Mouse (Mus musculus): ENCODE data around the gene Tom1. TPM values are rescaled to one million over a fixed set of nuclear protein-coding genes. Genes with fewer than 3 reads are reported as not detected.

Gene Tom1
- polyA plus RNA-seq, 1 experiment: 84.2 TPM

- Histone ChIP-seq H3K4me3 (no peak overlapping the region), H3K4me2 (ENCODE audit: low read depth) (no peak overlapping the region), H3K79me2 (ENCODE audit: control insufficient read depth, insufficient read depth) (no peaks in the 10 kb centered on the region), H3K36me3 (ENCODE audit: control insufficient read depth, insufficient read depth) (no peaks in the 10 kb centered on the region), H3K27me3 (ENCODE audit: control insufficient read depth, insufficient read depth, insufficient read length) (no peaks in the 10 kb centered on the region), H3ac (ENCODE audit: control insufficient read depth, insufficient read length) (no peak overlapping the region)
- no peak for TF ChIP-seq TCF3 (IDR thresholded peaks at IDR 0.05; ENCODE audit: insufficient read length, low read depth)
- no peak for TF ChIP-seq MAX (IDR thresholded peaks at IDR 0.05; ENCODE audit: low read depth)
- no peak for TF ChIP-seq USF1 (IDR thresholded peaks at IDR 0.05; ENCODE audit: low read depth)
- TF ChIP-seq POLR2AphosphoS2 (IDR thresholded peaks at IDR 0.05; ENCODE audit: insufficient read length, low read depth): no peak
- no peak for TF ChIP-seq MYOG (IDR thresholded peaks at IDR 0.05; ENCODE audit: control insufficient read depth in 1 of 3, insufficient read depth in 1 of 3, insufficient read length in 2 of 3, low read depth in 2 of 3)
- TF ChIP-seq REST (IDR thresholded peaks at IDR 0.05; ENCODE audit: insufficient read depth, insufficient read length): no peak
- TF ChIP-seq MYOD1 (IDR thresholded peaks at IDR 0.05; ENCODE audit: control insufficient read depth in 1 of 3, insufficient read length in 2 of 3, low read depth in 2 of 3): no peak
- no peak for TF ChIP-seq POLR2A (IDR thresholded peaks at IDR 0.05; ENCODE audit: insufficient read length, low read depth)
- no peak for TF ChIP-seq TCF12 (IDR thresholded peaks at IDR 0.05; ENCODE audit: insufficient read depth, poor library complexity, severe bottlenecking)
- no peak for TF ChIP-seq CEBPB (IDR thresholded peaks at IDR 0.05; ENCODE audit: insufficient read depth, poor library complexity, severe bottlenecking)
- no peak for TF ChIP-seq E2F4 (IDR thresholded peaks at IDR 0.05; ENCODE audit: insufficient read depth)
- no peak for TF ChIP-seq SRF (IDR thresholded peaks at IDR 0.05; ENCODE audit: control insufficient read depth, insufficient read length, low read depth)
These were observed 48.8 kb downstream of the Tom1 start for GRCm38 (mm10) chr8:75082181-75082805.

GRCm38 (mm10) chr8:75083846-75084245 is 50.3 kb downstream of the Tom1 start:
- Histone ChIP-seq H3K79me2 (ENCODE audit: control insufficient read depth, insufficient read depth) (no peaks in the 10 kb centered on the region), H3K27me3 (ENCODE audit: control insufficient read depth, insufficient read depth, insufficient read length) (no peaks in the 10 kb centered on the region), H3ac (ENCODE audit: control insufficient read depth, insufficient read length) (no peak overlapping the region), H3K36me3 (ENCODE audit: control insufficient read depth, insufficient read depth) (no peaks in the 10 kb centered on the region), H3K4me2 (ENCODE audit: low read depth) (peak overlapping the region; percentile 78), H3K4me3 (peak overlapping the region; percentile 11)
- TF ChIP-seq CEBPB (IDR thresholded peaks at IDR 0.05; ENCODE audit: insufficient read depth, poor library complexity, severe bottlenecking): peak; percentile 83
- TF ChIP-seq SRF (IDR thresholded peaks at IDR 0.05; ENCODE audit: control insufficient read depth, insufficient read length, low read depth): peak; percentile 35
- TF ChIP-seq MAX (IDR thresholded peaks at IDR 0.05; ENCODE audit: low read depth): no peak
- peak; percentile 31 for TF ChIP-seq POLR2A (IDR thresholded peaks at IDR 0.05; ENCODE audit: insufficient read length, low read depth)
- TF ChIP-seq MYOD1 (IDR thresholded peaks at IDR 0.05; ENCODE audit: control insufficient read depth in 1 of 3, insufficient read length in 2 of 3, low read depth in 2 of 3): no peak
- no peak for TF ChIP-seq TCF12 (IDR thresholded peaks at IDR 0.05; ENCODE audit: insufficient read depth, poor library complexity, severe bottlenecking)
- TF ChIP-seq MYOG (IDR thresholded peaks at IDR 0.05; ENCODE audit: control insufficient read depth in 1 of 3, insufficient read depth in 1 of 3, insufficient read length in 2 of 3, low read depth in 2 of 3): no peak

GRCm38 (mm10) chr8:75084382-75085064 is 51.0 kb downstream of the Tom1 start:
- Histone ChIP-seq H3K27me3 (ENCODE audit: control insufficient read depth, insufficient read depth, insufficient read length) (no peaks in the 10 kb centered on the region), H3ac (ENCODE audit: control insufficient read depth, insufficient read length) (no peak overlapping the region), H3K4me3 (peak overlapping the region; percentile 11), H3K79me2 (ENCODE audit: control insufficient read depth, insufficient read depth) (no peaks in the 10 kb centered on the region), H3K36me3 (ENCODE audit: control insufficient read depth, insufficient read depth) (no peaks in the 10 kb centered on the region), H3K4me2 (ENCODE audit: low read depth) (peak overlapping the region; percentile 71)
- no peak for TF ChIP-seq MAX (IDR thresholded peaks at IDR 0.05; ENCODE audit: low read depth)
- no peak for TF ChIP-seq POLR2A (IDR thresholded peaks at IDR 0.05; ENCODE audit: insufficient read length, low read depth)
- no peak for TF ChIP-seq E2F4 (IDR thresholded peaks at IDR 0.05; ENCODE audit: insufficient read depth)
- TF ChIP-seq REST (IDR thresholded peaks at IDR 0.05; ENCODE audit: insufficient read depth, insufficient read length): no peak
- TF ChIP-seq TCF12 (IDR thresholded peaks at IDR 0.05; ENCODE audit: insufficient read depth, poor library complexity, severe bottlenecking): no peak
- no peak for TF ChIP-seq USF1 (IDR thresholded peaks at IDR 0.05; ENCODE audit: low read depth)
- TF ChIP-seq POLR2AphosphoS2 (IDR thresholded peaks at IDR 0.05; ENCODE audit: insufficient read length, low read depth): no peak

GRCm38 (mm10) chr8:75086002-75086401 is 52.5 kb downstream of the Tom1 start:
- H3K79me2 ChIP-seq (ENCODE audit: control insufficient read depth, insufficient read depth): no peaks in the 10 kb centered on the region
- no peaks in the 10 kb centered on the region for H3K27me3 ChIP-seq (ENCODE audit: control insufficient read depth, insufficient read depth, insufficient read length)
- TF ChIP-seq TCF3 (IDR thresholded peaks at IDR 0.05; ENCODE audit: insufficient read length, low read depth): no peak
- no peak for TF ChIP-seq SRF (IDR thresholded peaks at IDR 0.05; ENCODE audit: control insufficient read depth, insufficient read length, low read depth)
- TF ChIP-seq E2F4 (IDR thresholded peaks at IDR 0.05; ENCODE audit: insufficient read depth): no peak
- TF ChIP-seq TCF12 (IDR thresholded peaks at IDR 0.05; ENCODE audit: insufficient read depth, poor library complexity, severe bottlenecking): no peak
- TF ChIP-seq REST (IDR thresholded peaks at IDR 0.05; ENCODE audit: insufficient read depth, insufficient read length): no peak
- TF ChIP-seq POLR2AphosphoS2 (IDR thresholded peaks at IDR 0.05; ENCODE audit: insufficient read length, low read depth): no peak
- no peak for TF ChIP-seq MYOD1 (IDR thresholded peaks at IDR 0.05; ENCODE audit: control insufficient read depth in 1 of 3, insufficient read length in 2 of 3, low read depth in 2 of 3)
- no peak for TF ChIP-seq MAX (IDR thresholded peaks at IDR 0.05; ENCODE audit: low read depth)
- TF ChIP-seq POLR2A (IDR thresholded peaks at IDR 0.05; ENCODE audit: insufficient read length, low read depth): no peak
- TF ChIP-seq MYOG (IDR thresholded peaks at IDR 0.05; ENCODE audit: control insufficient read depth in 1 of 3, insufficient read depth in 1 of 3, insufficient read length in 2 of 3, low read depth in 2 of 3): no peak
- TF ChIP-seq CEBPB (IDR thresholded peaks at IDR 0.05; ENCODE audit: insufficient read depth, poor library complexity, severe bottlenecking): no peak
- no peak for TF ChIP-seq USF1 (IDR thresholded peaks at IDR 0.05; ENCODE audit: low read depth)
- no peaks in the 10 kb centered on the region for H3K36me3 ChIP-seq (ENCODE audit: control insufficient read depth, insufficient read depth)
- no peak overlapping the region for H3ac ChIP-seq (ENCODE audit: control insufficient read depth, insufficient read length)
- no peak overlapping the region for H3K4me2 ChIP-seq (ENCODE audit: low read depth)
- H3K4me3 ChIP-seq: no peak overlapping the region
